Mouse (Mus musculus): ENCODE measurements around the gene B020011L13Rik. TPM values are rescaled to one million over a fixed set of nuclear protein-coding genes. Genes with fewer than 3 reads are reported as not detected.
"Not testable (repeated sequence)": the region's sequence is repeated elsewhere in the genome, so short reads cannot be mapped to it uniquely, and the experiment has no call there.

Gene B020011L13Rik
- polyA plus RNA-seq (2014; fragmentation: Nextera tagmentation; extraction: Ambion mirVana): not detected in 2 replicates

DNA sequence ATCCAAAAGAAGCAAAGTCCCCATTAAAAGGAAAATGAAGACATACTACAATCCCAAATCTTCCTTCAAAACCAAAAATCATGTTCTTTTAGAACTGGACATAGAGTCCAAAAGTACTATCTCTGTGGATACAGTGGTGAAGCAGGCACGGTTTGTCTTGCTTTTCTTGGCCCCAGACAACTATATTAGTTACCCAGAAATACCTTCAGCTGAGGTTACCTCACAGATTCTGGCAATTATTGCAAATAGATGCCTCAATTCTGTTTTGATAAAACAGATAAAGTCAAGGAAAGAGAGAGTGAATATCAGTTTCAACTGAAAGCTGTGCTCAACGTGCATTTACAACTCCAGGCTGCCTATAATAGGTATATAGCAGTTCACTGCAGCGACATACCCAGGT is at the start of gene B020011L13Rik:
Gene B020011L13Rik, plus strand, starts transcription at position 301 of the 400 bp plus-strand sequence.
- H3K27ac ChIP-seq (replicated peaks; ENCODE audit: low read depth, low read length); H3K9me3 ChIP-seq (replicated peaks; ENCODE audit: control insufficient read depth, low read length); H3K9ac ChIP-seq (replicated peaks; ENCODE audit: low read length); DNase-seq (ENCODE audit: low spot score); H3K4me1 ChIP-seq (ENCODE audit: control insufficient read depth, insufficient read depth, low read length); H3K27me3 ChIP-seq (ENCODE audit: control insufficient read depth, insufficient read depth, low read length); H3K4me3 ChIP-seq (ENCODE audit: low read depth, low read length); H3K4me2 ChIP-seq (ENCODE audit: low read depth, low read length); ATAC-seq (replicated peaks; ENCODE audit: insufficient number of reproducible peaks, low FRiP score, low TSS enrichment, low read depth); H3K36me3 ChIP-seq (replicated peaks; ENCODE audit: control insufficient read depth, insufficient read depth, low read depth, low read length): not testable (repeated sequence)
- WGBS: 69% methylated on average over 3 of the region's 3 CpGs

- H3K27me3 ChIP-seq (ENCODE audit: control insufficient read depth, insufficient read depth, low read length); H3K4me3 ChIP-seq (ENCODE audit: low read depth, low read length); ATAC-seq (replicated peaks; ENCODE audit: insufficient number of reproducible peaks, low FRiP score, low TSS enrichment, low read depth); H3K9me3 ChIP-seq (replicated peaks; ENCODE audit: control insufficient read depth, low read length); H3K9ac ChIP-seq (replicated peaks; ENCODE audit: low read length); H3K4me1 ChIP-seq (ENCODE audit: control insufficient read depth, insufficient read depth, low read length); H3K4me2 ChIP-seq (ENCODE audit: low read depth, low read length); H3K36me3 ChIP-seq (replicated peaks; ENCODE audit: control insufficient read depth, insufficient read depth, low read depth, low read length); H3K27ac ChIP-seq (replicated peaks; ENCODE audit: low read depth, low read length); DNase-seq (ENCODE audit: low spot score): not testable (repeated sequence)
Observed at GRCm38 (mm10) chr1:117816271-117816670, 35.3 kb downstream of the B020011L13Rik start.

- not testable (repeated sequence) for H3K4me1 ChIP-seq (ENCODE audit: control insufficient read depth, insufficient read depth, low read length); H3K36me3 ChIP-seq (replicated peaks; ENCODE audit: control insufficient read depth, insufficient read depth, low read depth, low read length); ATAC-seq (replicated peaks; ENCODE audit: insufficient number of reproducible peaks, low FRiP score, low TSS enrichment, low read depth); H3K9me3 ChIP-seq (replicated peaks; ENCODE audit: control insufficient read depth, low read length); H3K4me3 ChIP-seq (ENCODE audit: low read depth, low read length); H3K4me2 ChIP-seq (ENCODE audit: low read depth, low read length); DNase-seq (ENCODE audit: low spot score); H3K9ac ChIP-seq (replicated peaks; ENCODE audit: low read length); H3K27me3 ChIP-seq (ENCODE audit: control insufficient read depth, insufficient read depth, low read length); H3K27ac ChIP-seq (replicated peaks; ENCODE audit: low read depth, low read length)
- 67% methylated on average over 5 of the region's 5 CpGs for WGBS
Observed at GRCm38 (mm10) chr1:117829781-117830180, 48.8 kb downstream of the B020011L13Rik start, which contains the start of gene Gm28360. Gene Gm28360 (plus strand): TSS chr1:117830081.

GRCm38 (mm10) chr1:117851718-117852117 is 70.8 kb downstream of the B020011L13Rik start:
- H3K4me2 ChIP-seq (ENCODE audit: low read depth, low read length); H3K9me3 ChIP-seq (replicated peaks; ENCODE audit: control insufficient read depth, low read length); DNase-seq (ENCODE audit: low spot score); H3K36me3 ChIP-seq (replicated peaks; ENCODE audit: control insufficient read depth, insufficient read depth, low read depth, low read length); H3K9ac ChIP-seq (replicated peaks; ENCODE audit: low read length); H3K27me3 ChIP-seq (ENCODE audit: control insufficient read depth, insufficient read depth, low read length); H3K4me3 ChIP-seq (ENCODE audit: low read depth, low read length); H3K4me1 ChIP-seq (ENCODE audit: control insufficient read depth, insufficient read depth, low read length); H3K27ac ChIP-seq (replicated peaks; ENCODE audit: low read depth, low read length); ATAC-seq (replicated peaks; ENCODE audit: insufficient number of reproducible peaks, low FRiP score, low TSS enrichment, low read depth): not testable (repeated sequence)
- 84% methylated on average over 3 of the region's 3 CpGs for WGBS

Other genes with a start within 250 kb of the B020011L13Rik start
- gene Gm28363, start 84.0 kb upstream of the B020011L13Rik start, polyA plus RNA-seq (2014; fragmentation: Nextera tagmentation; extraction: Ambion mirVana): not detected in 2 replicates
- gene Gm28360, start 48.9 kb downstream of the B020011L13Rik start, polyA plus RNA-seq (2014; fragmentation: Nextera tagmentation; extraction: Ambion mirVana): not detected in 2 replicates
- gene Gm28168, start 146.9 kb downstream of the B020011L13Rik start, polyA plus RNA-seq (2014; fragmentation: Nextera tagmentation; extraction: Ambion mirVana): not detected in 2 replicates
- not detected in 2 replicates for gene Gm7145, start 184.8 kb downstream of the B020011L13Rik start, polyA plus RNA-seq (2014; fragmentation: Nextera tagmentation; extraction: Ambion mirVana)